Mouse (Mus musculus) macrophage (primary cell): ENCODE measurements around the gene Ern1. TPM values are rescaled to one million over a fixed set of nuclear protein-coding genes. Genes with fewer than 3 reads are reported as not detected.
"Not testable (repeated sequence)": the region's sequence is repeated elsewhere in the genome, so short reads cannot be mapped to it uniquely, and the experiment has no call there.

Experiments
- H3K27ac ChIP-seq: fragments of 350-480 bp; formaldehyde crosslinking; 2 replicates; pipeline ENCODE4 v1.9.0; 2021
- H3K36me3 ChIP-seq: fragments of 350-480 bp; formaldehyde crosslinking; 2 replicates; pipeline ENCODE4 v1.9.0; 2021; ENCODE audit errors: inconsistent target
- H3K4me3 ChIP-seq: fragments of 350-480 bp; formaldehyde crosslinking; 2 replicates; pipeline ENCODE4 v1.9.0; 2021; ENCODE audit errors: inconsistent target
- H3K79me2 ChIP-seq: fragments of 350-480 bp; formaldehyde crosslinking; 2 replicates; pipeline ENCODE4 v1.9.0; 2021; ENCODE audit errors: inconsistent target
- WGBS: methylation state at CpG from one replicate; pipeline ENCODE4 v1.1.7; 2026; ENCODE audit warnings: inconsistent platforms; ENCODE audit not compliant: missing documents; 5-methylcytosine and 5-hydroxymethylcytosine counted together
- polyA plus RNA-seq: library from polyadenylated mRNA; stranded (reverse); fragments of 250-400 nt; gene quantifications from 3 replicates; pipeline ENCODE4 v1.2.4, GENCODE M21; 2018; ENCODE audit warnings: inconsistent platforms

Gene Ern1
- polyA plus RNA-seq, 1 experiment from 2014 or later: 18.0 TPM

DNA sequence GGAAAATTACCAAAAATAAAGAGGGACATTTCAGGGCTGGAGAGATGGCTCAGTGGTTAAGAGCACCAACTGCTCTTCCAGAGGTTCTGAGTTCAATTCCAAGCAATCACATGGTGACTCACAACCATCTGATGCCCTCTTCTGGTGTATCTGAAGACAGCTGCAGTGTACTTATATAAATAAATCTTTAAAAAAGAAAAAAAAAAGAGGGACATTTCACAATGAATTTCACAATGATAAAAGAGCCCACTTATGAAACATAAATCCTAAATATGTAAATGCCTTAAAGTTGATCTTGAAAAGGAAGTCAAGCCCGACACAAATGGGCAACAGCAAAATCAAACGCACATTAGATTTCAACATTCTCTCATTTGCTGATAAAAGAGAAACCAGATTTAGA, 10.3 kb upstream of the Ern1 start:
- 0 out of 2 replicates have a peak, but pooled peaks cover 2% of the 10 kb centered on the region for H3K36me3 ChIP-seq
- H3K4me3 ChIP-seq: no peak overlapping the region
- WGBS: 8% methylated on average over 2 of the region's 2 CpGs
- H3K79me2 ChIP-seq: no peaks in the 10 kb centered on the region
- peak overlapping the region; percentile 27 for H3K27ac ChIP-seq

DNA sequence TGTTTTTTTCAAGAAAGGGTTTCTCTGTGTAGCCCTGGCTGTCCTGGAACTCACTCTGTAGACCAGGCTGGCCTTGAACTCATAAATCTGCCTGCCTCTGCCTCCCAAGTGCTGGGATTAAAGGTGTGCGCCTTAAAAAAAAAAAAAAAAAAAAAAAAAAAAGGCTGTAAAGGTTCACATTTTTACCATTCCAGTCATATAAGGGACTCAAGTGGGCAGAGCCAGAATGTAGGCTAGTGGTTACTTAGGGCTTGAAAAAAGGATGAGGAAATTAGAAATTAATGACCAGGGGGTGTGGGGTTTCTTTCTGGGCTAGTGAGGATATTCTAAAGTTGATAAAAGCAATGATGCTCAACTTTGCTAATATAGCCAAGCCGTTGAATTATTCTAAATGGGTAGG, 9.4 kb upstream of the Ern1 start:
- 94% methylated on average over 1 of the region's 2 CpGs for WGBS
- H3K4me3 ChIP-seq, H3K27ac ChIP-seq: not testable (repeated sequence)

GRCm38 (mm10) chr11:106492984-106493669, 5.5 kb upstream of the Ern1 start:
- Histone ChIP-seq H3K79me2 (no peaks in the 10 kb centered on the region), H3K4me3 (no peak overlapping the region), H3K27ac (no peak overlapping the region), H3K36me3 (no peaks in the 10 kb centered on the region)
- WGBS: 96% methylated on average over 7 of the region's 7 CpGs

More for the DNA sequence above, 9.4 kb upstream of the Ern1 start:
- not testable (repeated sequence) for H3K36me3 ChIP-seq, H3K79me2 ChIP-seq

GRCm38 (mm10) chr11:106491393-106491792, 3.7 kb upstream of the Ern1 start:
- WGBS: 0% methylated on average over 3 of the region's 3 CpGs
- Histone ChIP-seq H3K4me3 (no peak overlapping the region), H3K36me3 (no peaks in the 10 kb centered on the region), H3K79me2 (peaks cover 7% of the 10 kb centered on the region), H3K27ac (no peak overlapping the region)

GRCm38 (mm10) chr11:106490600-106490999, 2.9 kb upstream of the Ern1 start:
- H3K36me3 ChIP-seq, H3K4me3 ChIP-seq, H3K27ac ChIP-seq: not testable (repeated sequence)
- WGBS: 87% methylated on average over 4 of the region's 6 CpGs
- H3K79me2 ChIP-seq: peaks cover 15% of the 10 kb centered on the region

DNA sequence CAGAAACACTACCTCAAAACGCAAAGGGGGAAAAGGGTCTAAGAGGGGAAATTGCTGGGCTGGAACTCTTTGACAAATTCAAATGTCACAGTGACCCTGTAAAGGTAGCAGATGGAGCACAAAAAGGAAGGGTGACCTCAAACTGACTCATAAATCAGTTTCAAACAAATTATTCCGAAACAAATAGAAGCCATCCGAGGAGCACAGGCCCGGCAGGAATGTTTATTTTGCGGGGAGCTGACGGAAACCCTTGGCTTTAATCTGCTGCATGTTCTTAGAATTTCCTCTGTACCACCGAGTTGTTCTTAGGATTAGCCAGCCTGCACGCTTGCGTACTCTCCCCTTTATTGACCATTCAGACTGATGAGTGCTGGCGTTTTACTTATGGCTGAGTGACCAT, 2.4 kb upstream of the Ern1 start:
- peak overlapping the region; percentile 27; the same call in 1 of the 2 replicates for H3K27ac ChIP-seq
- no peaks in the 10 kb centered on the region for H3K36me3 ChIP-seq
- no peak overlapping the region for H3K4me3 ChIP-seq
- WGBS: 57% methylated on average over 10 of the region's 10 CpGs
- peaks cover 20% of the 10 kb centered on the region for H3K79me2 ChIP-seq

- WGBS: 71% methylated on average over 4 of the region's 7 CpGs
- no peak overlapping the region for H3K4me3 ChIP-seq
- H3K79me2 ChIP-seq: peaks cover 29% of the 10 kb centered on the region
- H3K36me3 ChIP-seq: no peaks in the 10 kb centered on the region
- H3K27ac ChIP-seq: peak overlapping the region; percentile 71
Measured at GRCm38 (mm10) chr11:106489036-106489693, 1.5 kb upstream of the Ern1 start.

DNA sequence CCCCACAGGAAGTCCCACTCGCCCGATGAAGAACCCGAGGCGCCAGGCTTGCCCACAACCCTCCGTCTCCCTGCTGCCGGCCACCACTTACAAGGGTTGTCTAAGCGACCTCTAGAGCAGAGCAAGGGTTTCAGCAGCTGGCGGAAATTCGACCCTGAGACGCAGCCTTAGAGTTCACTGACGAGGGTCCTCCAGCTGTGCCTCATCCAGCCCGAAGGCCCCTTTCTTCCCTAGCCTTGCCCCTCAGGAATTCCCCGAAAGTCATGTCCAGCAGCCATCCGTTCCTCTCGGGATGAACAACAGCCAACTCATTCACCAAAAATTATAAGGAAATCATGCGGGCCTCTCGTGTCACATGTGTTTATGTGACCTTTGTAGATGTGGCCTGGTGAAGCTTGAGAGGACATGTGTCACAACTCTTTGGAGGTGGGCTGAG, 492 bp upstream of the Ern1 start:
- 12% methylated on average over 17 of the region's 17 CpGs for WGBS
- Histone ChIP-seq H3K79me2 (peaks cover 39% of the 10 kb centered on the region), H3K36me3 (no peaks in the 10 kb centered on the region), H3K27ac (peak overlapping the region; percentile 71), H3K4me3 (peak overlapping the region; percentile 18; the same call in 1 of the 2 replicates)

DNA sequence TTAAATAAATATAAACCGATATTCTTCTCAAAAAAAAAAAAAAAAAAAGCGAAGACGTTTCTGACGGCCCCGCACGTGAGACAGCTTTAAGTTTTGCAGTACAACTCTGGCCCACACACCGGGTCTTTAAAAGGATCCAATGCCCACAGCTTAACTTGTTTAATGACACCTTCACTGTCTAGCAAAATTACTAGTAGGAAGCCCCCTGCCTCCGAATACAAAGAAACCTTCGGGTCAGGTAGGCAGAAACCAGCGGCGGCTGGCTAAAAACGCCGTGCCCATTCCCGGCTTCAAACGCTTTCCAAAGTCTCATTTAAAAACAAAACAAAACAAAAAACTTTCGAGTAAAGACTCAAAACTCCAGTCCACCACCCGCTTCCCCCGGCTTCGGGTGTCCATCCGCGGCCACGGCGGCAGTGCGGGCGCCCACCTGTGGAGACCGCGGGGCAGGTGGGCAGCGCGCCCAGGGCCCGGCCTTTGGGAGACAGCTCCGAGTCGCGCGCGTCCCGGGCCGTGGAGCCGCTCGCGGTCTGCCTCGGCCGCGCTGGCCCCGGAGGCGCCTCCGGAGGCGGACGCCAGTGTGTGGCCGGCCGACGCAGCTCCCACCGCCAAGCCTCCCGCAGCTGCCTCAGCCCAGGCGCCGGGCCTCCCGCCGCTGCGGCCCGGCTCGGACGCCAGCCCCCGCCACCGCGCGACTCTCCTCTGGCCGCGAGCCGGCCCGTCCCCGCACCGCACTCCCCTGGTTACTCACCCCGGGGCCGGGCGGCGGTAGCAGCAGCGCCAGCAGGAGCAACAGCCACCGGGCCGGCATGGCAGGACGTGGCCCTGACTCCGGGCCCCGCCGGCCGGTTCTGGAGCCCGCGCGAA, 553 bp downstream of the Ern1 start:
- Histone ChIP-seq H3K79me2 (peaks cover 50% of the 10 kb centered on the region), H3K27ac (peak overlapping the region; percentile 51), H3K4me3 (peak overlapping the region; percentile 58), H3K36me3 (no peaks in the 10 kb centered on the region)
- under 1% methylated on average over 78 of the region's 86 CpGs for WGBS

DNA sequence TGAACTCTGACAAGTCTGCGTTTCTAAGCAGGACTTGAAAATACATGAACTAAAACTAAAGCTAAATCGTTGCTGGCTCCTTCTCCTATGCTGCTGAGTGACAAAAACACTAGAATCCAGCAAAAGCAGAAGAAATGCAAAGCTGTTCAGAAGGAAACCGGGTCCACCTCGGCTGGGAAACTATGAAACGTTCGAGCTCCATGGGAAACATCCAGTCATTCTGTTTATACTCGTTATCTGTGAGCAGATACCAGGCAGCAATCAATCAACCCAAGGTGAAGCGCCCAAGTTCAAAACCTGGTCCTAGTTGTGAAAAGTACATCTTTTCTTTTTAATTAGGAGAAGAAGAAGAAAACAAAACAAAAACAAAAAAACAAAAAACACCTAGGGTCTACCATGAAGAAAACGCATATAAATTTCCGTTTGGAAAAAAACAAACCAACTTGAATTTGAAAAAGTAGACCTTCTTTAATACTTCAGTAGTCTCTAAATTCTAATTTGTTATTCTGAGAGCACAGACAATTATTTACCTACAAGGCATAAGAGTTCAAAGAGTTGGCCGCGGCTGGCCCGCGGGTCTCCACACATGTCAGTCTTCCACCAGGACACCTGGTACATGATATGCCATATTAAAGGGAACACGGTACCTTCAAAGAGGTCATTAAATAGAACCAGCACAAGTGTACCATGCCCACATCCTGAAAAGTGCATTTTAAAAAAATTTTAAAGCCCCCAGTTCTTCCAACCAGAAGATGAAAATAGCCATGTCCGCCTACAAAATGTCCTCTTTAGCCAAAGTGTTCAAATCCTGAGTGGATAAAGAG, 1.4 kb downstream of the Ern1 start:
- 3% methylated on average over 16 of the region's 16 CpGs for WGBS
- H3K79me2 ChIP-seq: peaks cover 58% of the 10 kb centered on the region
- H3K36me3 ChIP-seq: no peaks in the 10 kb centered on the region
- H3K4me3 ChIP-seq: peak overlapping the region; percentile 58
- peak overlapping the region; percentile 51 for H3K27ac ChIP-seq

- 12% methylated on average over 4 of the region's 4 CpGs for WGBS
- peak overlapping the region; percentile 51 for H3K27ac ChIP-seq
Measured at GRCm38 (mm10) chr11:106485611-106486010, 2.0 kb downstream of the Ern1 start.

DNA sequence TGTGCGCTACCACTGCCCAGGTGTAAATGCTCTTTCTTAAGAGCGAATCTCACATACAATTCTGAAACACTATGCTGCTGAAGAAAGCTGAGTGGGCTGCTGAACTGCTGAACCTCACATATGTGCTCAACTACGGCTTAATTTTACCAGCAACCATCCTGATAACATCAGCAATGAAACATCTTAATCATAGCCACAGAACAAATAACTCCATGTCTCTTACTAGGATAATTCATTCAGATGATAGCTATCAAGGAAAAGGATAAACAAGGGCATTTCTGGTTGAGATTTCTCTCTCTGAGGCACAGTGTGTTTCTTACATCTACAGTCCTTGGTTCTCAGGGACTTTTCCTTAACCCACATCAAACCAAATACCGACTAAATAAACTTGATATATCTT, 2.8 kb downstream of the Ern1 start:
- Histone ChIP-seq H3K27ac (no peak overlapping the region), H3K36me3 (no peaks in the 10 kb centered on the region), H3K4me3 (no peak overlapping the region), H3K79me2 (peaks cover 72% of the 10 kb centered on the region)
- 67% methylated on average over 4 of the region's 4 CpGs for WGBS

More at GRCm38 (mm10) chr11:106485611-106486010, 2.0 kb downstream of the Ern1 start:
- peaks cover 65% of the 10 kb centered on the region for H3K79me2 ChIP-seq
- H3K4me3 ChIP-seq: peak overlapping the region; percentile 58
- H3K36me3 ChIP-seq: no peaks in the 10 kb centered on the region

DNA sequence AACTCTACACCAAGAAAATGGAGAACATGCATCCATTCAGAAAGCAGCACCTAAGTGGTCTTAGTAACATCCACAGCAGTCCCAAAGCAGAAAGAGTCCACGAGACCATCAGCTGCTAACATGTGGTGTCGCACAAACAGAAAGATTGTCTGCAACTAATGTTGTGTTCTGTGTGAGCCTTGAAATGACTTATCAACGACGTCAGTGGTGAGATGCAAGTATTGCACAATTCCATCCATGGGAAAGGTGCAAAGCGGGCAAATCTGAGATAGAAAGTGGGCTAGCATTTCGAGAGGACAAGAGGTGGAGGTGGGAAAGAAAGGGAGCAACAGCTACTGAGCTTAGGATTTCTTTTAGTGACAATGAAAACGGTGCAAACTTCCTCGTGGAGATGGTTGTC, 4.8 kb downstream of the Ern1 start:
- H3K27ac ChIP-seq: no peak overlapping the region
- 28% methylated on average over 8 of the region's 8 CpGs for WGBS

DNA sequence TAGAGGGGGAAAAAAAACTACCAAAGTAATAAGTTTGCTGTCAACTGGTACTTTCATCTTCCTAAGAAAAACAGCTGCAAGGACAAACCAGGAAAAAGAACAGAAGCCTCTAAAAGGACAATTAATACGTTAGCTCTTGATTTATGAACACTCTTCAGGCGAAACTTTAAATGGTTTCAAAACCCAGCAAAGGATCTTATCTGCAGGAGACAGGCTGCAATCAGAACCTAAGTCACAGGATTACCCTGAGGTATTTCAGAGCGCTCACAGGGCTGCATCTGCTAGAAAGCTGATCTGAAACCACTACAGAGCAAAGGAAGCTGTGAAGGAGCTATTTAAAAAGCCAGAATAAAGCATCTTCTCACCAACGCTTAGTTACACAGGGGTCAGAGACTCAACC, 6.0 kb downstream of the Ern1 start:
- WGBS: 25% methylated on average over 4 of the region's 4 CpGs

More for the DNA sequence above, 4.8 kb downstream of the Ern1 start:
- H3K36me3 ChIP-seq: no peaks in the 10 kb centered on the region
- H3K79me2 ChIP-seq: peaks cover 92% of the 10 kb centered on the region
- H3K4me3 ChIP-seq: no peak overlapping the region

More for the DNA sequence above, 6.0 kb downstream of the Ern1 start:
- Histone ChIP-seq H3K27ac (0 out of 2 replicates have a peak overlapping the region, but pooled peaks have one; percentile 1), H3K4me3 (no peak overlapping the region), H3K79me2 (peaks cover 100% of the 10 kb centered on the region), H3K36me3 (no peaks in the 10 kb centered on the region)
